Mouse (Mus musculus) cerebellum, postnatal 36 days (tissue): Measurements from ENCODE around the gene Brat1.
"Not testable (repeated sequence)": the region's sequence is repeated elsewhere in the genome, so short reads cannot be mapped to it uniquely, and the experiment has no call there.

Experiments
- DNase-seq, 2 experiments: peaks; one replicate each; pipeline ENCODE4 v3.0.0; 2021 to 2022; ENCODE audit warnings: mixed read lengths in 2 of 2

Brat1 gene

GRCm38 (mm10) chr5:140704378-140705251, at the start of gene Brat1:
Brat1 (plus strand) TSS chr5:140705011.
- DNase-seq, result peak; percentile 99 to 100

- peak; percentile 37 to 45 for DNase-seq
These were observed 45.1 kb upstream of the Brat1 start for GRCm38 (mm10) chr5:140659607-140660272.

GRCm38 (mm10) chr5:140660398-140660797, 44.4 kb upstream of the Brat1 start:
- DNase-seq, result no peak

GRCm38 (mm10) chr5:140661427-140661826, 43.4 kb upstream of the Brat1 start:
- no peak for DNase-seq

GRCm38 (mm10) chr5:140661875-140662643, 42.8 kb upstream of the Brat1 start:
- DNase-seq, result no peak

- no peak for DNase-seq
These were observed 41.8 kb upstream of the Brat1 start for GRCm38 (mm10) chr5:140662741-140663592.

GRCm38 (mm10) chr5:140663621-140664180, 41.1 kb upstream of the Brat1 start:
- DNase-seq, result peak; percentile 59 to 60

- DNase-seq, result no peak
These were observed 32.7 kb upstream of the Brat1 start for GRCm38 (mm10) chr5:140672115-140672514.

GRCm38 (mm10) chr5:140672603-140673002, 32.2 kb upstream of the Brat1 start:
- not testable (repeated sequence) for DNase-seq

GRCm38 (mm10) chr5:140674036-140674435, 30.8 kb upstream of the Brat1 start:
- DNase-seq, result no peak

- no peak for DNase-seq
These were observed 29.7 kb upstream of the Brat1 start for GRCm38 (mm10) chr5:140675079-140675478.

GRCm38 (mm10) chr5:140675640-140676039, 29.2 kb upstream of the Brat1 start:
- no peak for DNase-seq

GRCm38 (mm10) chr5:140677137-140677536, 27.7 kb upstream of the Brat1 start:
- DNase-seq, result no peak

- no peak for DNase-seq
These were observed 24.8 kb upstream of the Brat1 start for GRCm38 (mm10) chr5:140680051-140680450.

GRCm38 (mm10) chr5:140680950-140681349, 23.9 kb upstream of the Brat1 start:
- DNase-seq, result no peak

- DNase-seq, result no peak
These were observed 22.7 kb upstream of the Brat1 start for GRCm38 (mm10) chr5:140682113-140682512.

GRCm38 (mm10) chr5:140684343-140685148, 20.3 kb upstream of the Brat1 start:
- DNase-seq, result peak; percentile 46 to 47

- no peak for DNase-seq
These were observed 16.4 kb upstream of the Brat1 start for GRCm38 (mm10) chr5:140688434-140688833.

- no peak for DNase-seq
These were observed 8.8 kb upstream of the Brat1 start for GRCm38 (mm10) chr5:140695987-140696386.

GRCm38 (mm10) chr5:140699776-140700175, 5.0 kb upstream of the Brat1 start:
- DNase-seq, result no peak

GRCm38 (mm10) chr5:140701661-140702060, 3.1 kb upstream of the Brat1 start:
- DNase-seq, result no peak
